Mouse (Mus musculus): ENCODE measurements around the gene Gm20683. TPM values are rescaled to one million over a fixed set of nuclear protein-coding genes. Genes with fewer than 3 reads are reported as not detected.

Gene Gm20683
- total and polyA plus RNA-seq, 2 experiments from 2014 or later: 1.5 TPM; not detected in 1

DNA sequence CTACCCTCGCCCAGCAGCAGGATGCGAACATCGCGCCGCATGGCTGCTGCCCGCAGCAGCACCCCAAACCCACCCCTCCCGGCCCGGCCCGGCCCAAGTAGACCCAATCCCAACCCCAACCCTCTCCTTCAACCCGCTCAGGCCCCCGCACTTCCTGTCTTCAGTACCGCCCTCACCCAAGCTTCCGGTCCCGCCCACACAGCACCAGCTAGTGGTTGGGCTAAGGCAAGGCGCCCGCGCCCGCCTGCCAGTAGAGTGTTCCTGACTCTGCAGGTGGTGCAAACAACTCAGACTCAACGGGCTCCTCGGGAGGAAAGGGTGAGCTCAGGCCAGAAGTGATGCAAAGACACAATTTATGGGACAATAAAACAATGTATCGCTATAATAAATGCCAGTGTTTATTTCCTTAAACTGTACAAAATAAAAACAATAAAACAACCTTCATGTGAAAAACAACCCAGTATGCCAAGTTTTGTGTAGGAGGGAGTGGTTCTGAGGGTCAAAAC is 2.9 kb upstream of the Gm20683 start, which contains the start of gene Rhot2:
Rhot2 (minus strand) TSS at position 456 of the 506 bp plus-strand sequence.
- TF ChIP-seq EP300 (IDR thresholded peaks at IDR 0.05; ENCODE audit: low read depth) (peak; percentile 71), CTCF (IDR thresholded peaks at IDR 0.05; ENCODE audit: low read depth) (peak; percentile 74)
- Histone ChIP-seq H3K9ac (replicated peaks; ENCODE audit: low read depth, low read length) (peak within 1 kb of the TSS; percentile 84), H3K36me3 (replicated peaks; ENCODE audit: control insufficient read depth, insufficient read depth, low read length) (peaks cover 38% of the 10 kb centered on the region), H3K4me3 (ENCODE audit: low read depth, low read length) (peak within 1 kb of the TSS; percentile 80), H3K9me3 (replicated peaks; ENCODE audit: control insufficient read depth, low read length) (no peaks in the 10 kb centered on the region), H3K4me2 (ENCODE audit: low read depth, low read length) (peak within 1 kb of the TSS; percentile 93), H3K27ac (ENCODE audit: low read depth) (peak within 1 kb of the TSS; percentile 93), H3K4me1 (ENCODE audit: control insufficient read depth, insufficient read depth) (peaks cover 12% of the 10 kb centered on the region; the same call in 1 of the 2 replicates), H3K27me3 (ENCODE audit: control insufficient read depth, insufficient read depth, low read length) (no peaks in the 10 kb centered on the region)
- peak; percentile 92 for DNase-seq (ENCODE audit: low spot score)
- ATAC-seq (ENCODE audit: insufficient read depth, low read depth): peak; percentile 95
- WGBS: 1% methylated on average over 21 of the region's 21 CpGs

DNA sequence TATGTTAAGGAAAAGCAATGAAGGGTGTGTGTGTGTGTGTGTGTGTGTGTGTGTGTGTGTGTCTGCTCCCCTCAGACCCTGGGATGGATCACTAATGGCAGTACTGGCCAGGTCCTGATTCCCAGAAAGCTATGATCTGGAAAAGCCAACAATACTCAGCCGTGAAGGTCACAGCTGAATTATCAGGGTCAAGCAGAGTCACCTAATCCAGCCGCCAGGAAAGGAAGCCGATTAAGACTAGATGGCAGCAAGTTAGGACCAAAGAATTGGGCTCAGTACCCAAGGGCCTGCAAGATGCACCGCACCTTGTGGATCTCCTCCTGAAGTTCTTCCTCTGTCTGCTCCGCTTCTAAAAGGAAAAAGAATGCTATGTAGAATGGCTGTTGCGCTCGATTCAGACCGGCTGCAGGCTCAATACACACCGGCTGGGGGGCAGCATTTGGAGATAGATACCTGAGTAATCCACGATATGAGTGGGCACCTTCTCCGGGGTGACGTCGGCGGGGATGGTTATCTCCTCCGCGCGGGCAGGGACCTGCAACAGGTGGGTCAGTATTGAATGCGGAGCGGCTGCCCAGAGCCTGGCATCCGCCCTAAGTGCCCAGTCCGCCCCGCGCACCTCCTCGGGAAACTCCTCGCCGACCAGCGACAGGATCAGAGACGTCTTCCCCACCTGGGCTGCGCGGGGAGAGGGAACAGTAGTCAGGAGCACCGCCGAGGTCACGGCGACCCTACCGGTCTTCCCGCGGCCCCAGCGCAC is 2.3 kb upstream of the Gm20683 start:
- under 1% methylated on average over 38 of the region's 38 CpGs for WGBS
- TF ChIP-seq EP300 (IDR thresholded peaks at IDR 0.05; ENCODE audit: low read depth): no peak
- no peak for TF ChIP-seq CTCF (IDR thresholded peaks at IDR 0.05; ENCODE audit: low read depth)
- peaks cover 43% of the 10 kb centered on the region for H3K36me3 ChIP-seq (replicated peaks; ENCODE audit: control insufficient read depth, insufficient read depth, low read length)
- no peaks in the 10 kb centered on the region for H3K27me3 ChIP-seq (ENCODE audit: control insufficient read depth, insufficient read depth, low read length)
- no peaks in the 10 kb centered on the region for H3K9me3 ChIP-seq (replicated peaks; ENCODE audit: control insufficient read depth, low read length)
- no peak for DNase-seq (ENCODE audit: low spot score)
- peak; percentile 37; the same call in 1 of the 2 replicates for ATAC-seq (ENCODE audit: insufficient read depth, low read depth)
- H3K4me1 ChIP-seq (ENCODE audit: control insufficient read depth, insufficient read depth): peaks cover 12% of the 10 kb centered on the region; the same call in 1 of the 2 replicates
- peak overlapping the region; percentile 93 for H3K27ac ChIP-seq (ENCODE audit: low read depth)
- H3K4me3 ChIP-seq (ENCODE audit: low read depth, low read length): peak overlapping the region; percentile 80
- peak overlapping the region; percentile 84 for H3K9ac ChIP-seq (replicated peaks; ENCODE audit: low read depth, low read length)
- H3K4me2 ChIP-seq (ENCODE audit: low read depth, low read length): peak overlapping the region; percentile 93

DNA sequence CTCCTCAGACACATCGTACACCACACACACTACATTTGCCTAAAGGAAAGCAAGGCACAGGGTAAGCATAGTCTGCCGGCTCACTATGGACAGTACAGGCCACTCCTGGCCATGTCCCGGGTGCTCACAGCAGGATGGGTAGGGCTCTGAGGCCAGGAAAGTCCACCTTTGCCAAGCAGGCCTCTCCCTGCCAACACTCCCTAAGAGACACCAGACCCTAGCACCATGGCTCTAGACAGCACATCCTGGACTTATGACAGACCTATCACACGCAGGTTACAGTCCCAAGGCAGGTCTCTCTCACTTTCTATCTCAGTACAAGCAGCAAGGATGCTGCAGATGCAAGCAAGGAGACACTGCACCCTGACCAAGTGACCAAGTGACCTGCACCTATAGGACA is 1.6 kb upstream of the Gm20683 start:
- Histone ChIP-seq H3K27ac (ENCODE audit: low read depth) (peak overlapping the region; percentile 93; the same call in 1 of the 2 replicates), H3K9ac (replicated peaks; ENCODE audit: low read depth, low read length) (peak overlapping the region; percentile 84), H3K9me3 (replicated peaks; ENCODE audit: control insufficient read depth, low read length) (no peaks in the 10 kb centered on the region), H3K4me3 (ENCODE audit: low read depth, low read length) (peak overlapping the region; percentile 80), H3K36me3 (replicated peaks; ENCODE audit: control insufficient read depth, insufficient read depth, low read length) (peaks cover 49% of the 10 kb centered on the region), H3K4me1 (ENCODE audit: control insufficient read depth, insufficient read depth) (peaks cover 12% of the 10 kb centered on the region; the same call in 1 of the 2 replicates), H3K27me3 (ENCODE audit: control insufficient read depth, insufficient read depth, low read length) (no peaks in the 10 kb centered on the region), H3K4me2 (ENCODE audit: low read depth, low read length) (peak overlapping the region; percentile 93)
- DNase-seq (ENCODE audit: low spot score) (no peak), ATAC-seq (ENCODE audit: insufficient read depth, low read depth) (no peak)
- 85% methylated on average over 4 of the region's 4 CpGs for WGBS
- TF ChIP-seq CTCF (IDR thresholded peaks at IDR 0.05; ENCODE audit: low read depth): no peak
- no peak for TF ChIP-seq EP300 (IDR thresholded peaks at IDR 0.05; ENCODE audit: low read depth)

- Histone ChIP-seq H3K9ac (replicated peaks; ENCODE audit: low read depth, low read length) (no peak overlapping the region), H3K4me3 (ENCODE audit: low read depth, low read length) (no peak overlapping the region), H3K4me1 (ENCODE audit: control insufficient read depth, insufficient read depth) (peaks cover 13% of the 10 kb centered on the region; the same call in 1 of the 2 replicates), H3K27ac (ENCODE audit: low read depth) (no peak overlapping the region), H3K36me3 (replicated peaks; ENCODE audit: control insufficient read depth, insufficient read depth, low read length) (peaks cover 48% of the 10 kb centered on the region), H3K9me3 (replicated peaks; ENCODE audit: control insufficient read depth, low read length) (no peaks in the 10 kb centered on the region), H3K4me2 (ENCODE audit: low read depth, low read length) (no peak overlapping the region), H3K27me3 (ENCODE audit: control insufficient read depth, insufficient read depth, low read length) (no peaks in the 10 kb centered on the region)
- ATAC-seq (ENCODE audit: insufficient read depth, low read depth) (no peak), DNase-seq (ENCODE audit: low spot score) (no peak)
- TF ChIP-seq CTCF (IDR thresholded peaks at IDR 0.05; ENCODE audit: low read depth) (no peak), EP300 (IDR thresholded peaks at IDR 0.05; ENCODE audit: low read depth) (no peak)
- 84% methylated on average over 3 of the region's 3 CpGs for WGBS
Measured at GRCm38 (mm10) chr17:25842509-25842908, 946 bp upstream of the Gm20683 start.

DNA sequence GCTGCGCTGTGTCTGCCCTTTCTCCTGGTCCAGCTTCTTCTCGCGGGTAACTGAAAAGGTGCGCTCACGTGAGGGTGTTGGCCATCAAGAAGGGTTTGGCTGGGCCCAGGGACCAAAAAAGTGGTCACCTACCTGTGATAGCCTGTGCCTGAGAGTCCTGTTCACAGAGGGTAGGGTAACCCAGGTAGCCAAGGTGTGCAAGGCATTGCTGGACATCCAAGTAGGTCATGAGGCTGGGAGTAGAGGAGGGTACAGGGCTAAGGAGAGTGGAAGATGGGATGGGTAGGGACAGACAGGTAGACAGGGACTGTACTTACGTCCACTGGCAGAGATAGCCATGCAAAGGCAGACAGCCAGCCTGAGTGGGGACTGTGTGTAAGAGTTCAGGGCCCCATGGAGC is 1.0 kb downstream of the Gm20683 start:
- H3K36me3 ChIP-seq (replicated peaks; ENCODE audit: control insufficient read depth, insufficient read depth, low read length): peaks cover 48% of the 10 kb centered on the region
- no peak for TF ChIP-seq EP300 (IDR thresholded peaks at IDR 0.05; ENCODE audit: low read depth)
- no peak for TF ChIP-seq CTCF (IDR thresholded peaks at IDR 0.05; ENCODE audit: low read depth)
- H3K4me3 ChIP-seq (ENCODE audit: low read depth, low read length): no peak overlapping the region
- H3K27me3 ChIP-seq (ENCODE audit: control insufficient read depth, insufficient read depth, low read length): no peaks in the 10 kb centered on the region
- no peaks in the 10 kb centered on the region for H3K9me3 ChIP-seq (replicated peaks; ENCODE audit: control insufficient read depth, low read length)
- H3K4me2 ChIP-seq (ENCODE audit: low read depth, low read length): no peak overlapping the region
- ATAC-seq (ENCODE audit: insufficient read depth, low read depth) (no peak), DNase-seq (ENCODE audit: low spot score) (no peak)
- H3K4me1 ChIP-seq (ENCODE audit: control insufficient read depth, insufficient read depth): peaks cover 30% of the 10 kb centered on the region
- H3K9ac ChIP-seq (replicated peaks; ENCODE audit: low read depth, low read length): no peak overlapping the region
- H3K27ac ChIP-seq (ENCODE audit: low read depth): no peak overlapping the region
- 89% methylated on average over 6 of the region's 6 CpGs for WGBS

Data from heart, postnatal 0 days (tissue).